Comparison of ENCODE assay signal across 17 mouse cellular contexts in genomic region chr3:122676851-122677250, GRCm38 (mm10).
"Had no signal": no experiment of that assay in that cellular context is flagged by ENCODE, and none has a peak within 500 bp of the region (broad histone marks: within the 10 kb centered on the region; RNA-seq: fewer than 3 reads in every experiment).

No protein-coding gene starts in this region.

- H3K9me3 ChIP-seq: liver, embryonic 12.5 days; megakaryocyte, embryonic 14.5 days; midbrain, embryonic 13.5 days; midbrain, embryonic 15.5 days had no signal

- H3K27ac ChIP-seq: limb, embryonic 15.5 days; liver, embryonic 12.5 days; liver, embryonic 14.5 days; macrophage; midbrain, embryonic 13.5 days; midbrain, embryonic 15.5 days; neural tube, embryonic 12.5 days had no signal

- ATAC-seq: liver, embryonic 12.5 days; midbrain, embryonic 13.5 days; midbrain, embryonic 15.5 days had no signal

- H3K4me3 ChIP-seq: limb, embryonic 15.5 days; liver, embryonic 12.5 days; megakaryocyte, embryonic 14.5 days; midbrain, embryonic 13.5 days; midbrain, embryonic 15.5 days; neural tube, embryonic 12.5 days had no signal

- DNase-seq: retina, postnatal 1 day; right cerebral cortex, adult 18-20 months; right cerebral cortex, postnatal 25 days; right cerebral cortex, postnatal 4 days; spleen, adult 18-20 months; thymus, adult 18-20 months; thymus, postnatal 14 days; thymus, postnatal 36 days had no signal

- H3K9ac ChIP-seq: limb, embryonic 15.5 days; liver, embryonic 12.5 days; liver, embryonic 14.5 days; midbrain, embryonic 13.5 days; midbrain, embryonic 15.5 days; neural tube, embryonic 12.5 days had no signal

- H3K4me1 ChIP-seq: limb, embryonic 15.5 days; liver, embryonic 12.5 days; midbrain, embryonic 13.5 days; midbrain, embryonic 15.5 days; neural tube, embryonic 12.5 days had no signal

- H3K27me3 ChIP-seq: limb, embryonic 15.5 days; liver, embryonic 12.5 days; megakaryocyte, embryonic 14.5 days; midbrain, embryonic 13.5 days; midbrain, embryonic 15.5 days; neural tube, embryonic 12.5 days had no signal

- H3K4me2 ChIP-seq: limb, embryonic 15.5 days; liver, embryonic 12.5 days; midbrain, embryonic 11.5 days; midbrain, embryonic 13.5 days; midbrain, embryonic 15.5 days; neural tube, embryonic 12.5 days had no signal

- H3K36me3 ChIP-seq: limb, embryonic 15.5 days; liver, embryonic 12.5 days; midbrain, embryonic 13.5 days; midbrain, embryonic 15.5 days; neural tube, embryonic 12.5 days had no signal
